Mouse (Mus musculus) ES-Bruce4 (cell line): ENCODE results near the gene 0610030E20Rik.

ENCODE experiments used
- CTCF ChIP-seq: IDR thresholded peaks from one replicate; pipeline ENCODE4 v1.8.1; 2011; ENCODE audit warnings: low read depth, low read length
- POLR2A ChIP-seq: IDR thresholded peaks from one replicate; pipeline ENCODE4 v1.8.1; 2011; ENCODE audit warnings: low read length; ENCODE audit not compliant: insufficient read depth

DNA sequence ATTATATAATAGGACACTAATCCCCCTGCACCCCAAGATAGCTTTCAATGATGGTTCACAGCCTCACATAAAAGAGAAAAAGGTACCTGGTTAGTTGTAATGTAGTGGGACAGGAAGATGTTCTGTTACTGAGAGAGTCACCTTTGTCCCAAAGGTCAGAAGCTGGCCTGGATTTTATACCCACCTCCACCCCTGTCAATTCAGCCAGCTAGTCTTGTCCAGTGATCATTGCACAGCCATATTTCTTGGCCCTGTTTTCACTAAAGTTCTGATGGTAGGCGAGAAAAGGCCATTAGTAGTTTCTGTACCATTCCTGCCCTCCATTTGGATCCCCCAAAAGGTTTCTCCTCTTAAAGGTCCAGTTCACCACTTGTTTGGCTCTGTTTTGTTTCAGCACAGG lies 6.9 kb downstream of the 0610030E20Rik start:
- TF ChIP-seq POLR2A (no peak), CTCF (no peak)
